Mouse (Mus musculus) frontal cortex, postnatal 14 days (tissue): ENCODE measurements around the gene Rps15a.

Experiments used
- DNase-seq, 2 experiments: peaks; one replicate each; pipeline ENCODE4 v3.0.0; 2022; ENCODE audit warnings: low spot score in 2 of 2

The Rps15a gene

DNA sequence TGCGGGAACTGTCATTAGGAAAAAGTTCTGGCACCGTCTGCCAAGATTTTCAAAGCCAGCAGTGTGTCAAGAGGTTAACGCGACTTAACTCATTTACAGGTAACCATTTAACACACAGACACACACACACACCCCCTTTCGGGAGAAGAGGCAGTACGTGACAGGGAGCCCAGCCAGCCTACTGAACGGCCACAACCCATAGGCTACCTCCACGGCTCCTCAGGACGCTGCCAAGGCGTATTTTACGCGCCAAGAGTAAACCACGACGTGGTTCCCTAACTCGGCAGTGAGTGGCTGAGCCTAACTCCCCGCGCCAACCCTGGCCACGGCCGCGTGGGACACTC, 483 bp downstream of the Rps15a start:
- no peak for DNase-seq

DNA sequence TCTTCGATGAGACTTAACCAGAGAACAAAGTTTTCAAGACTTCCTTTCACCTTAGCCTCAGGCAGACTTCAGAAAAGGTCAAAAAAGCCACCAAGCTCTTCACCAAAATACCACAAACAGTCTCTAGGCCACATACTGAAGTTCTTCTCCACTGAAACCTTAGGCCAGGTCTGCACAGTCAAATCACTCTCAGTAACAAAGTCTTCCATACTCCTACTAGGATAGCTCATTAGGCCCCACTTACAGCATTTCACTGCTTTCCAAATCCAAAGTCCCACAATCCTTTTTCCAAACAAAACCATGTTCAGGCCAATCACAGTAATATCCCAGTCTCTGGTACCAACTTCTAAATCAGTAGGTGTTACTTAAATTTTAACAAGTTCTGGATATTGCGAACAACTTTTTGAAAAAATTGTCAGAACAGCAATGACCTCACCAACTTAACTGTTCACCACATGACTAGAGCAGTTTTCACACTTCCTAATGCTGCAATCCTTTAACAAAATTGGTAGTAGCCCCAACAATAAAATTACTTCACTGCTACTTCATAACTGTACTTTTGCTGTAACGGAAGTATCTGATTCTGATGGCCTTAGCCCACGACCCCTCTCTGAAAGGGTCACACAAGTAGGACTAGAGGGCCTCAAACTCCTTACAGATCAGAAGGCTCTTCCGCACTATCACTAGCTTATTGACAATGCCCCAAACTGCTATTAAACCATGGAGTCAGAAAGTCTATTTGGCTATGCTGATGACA, 2.3 kb downstream of the Rps15a start:
- no peak for DNase-seq

DNA sequence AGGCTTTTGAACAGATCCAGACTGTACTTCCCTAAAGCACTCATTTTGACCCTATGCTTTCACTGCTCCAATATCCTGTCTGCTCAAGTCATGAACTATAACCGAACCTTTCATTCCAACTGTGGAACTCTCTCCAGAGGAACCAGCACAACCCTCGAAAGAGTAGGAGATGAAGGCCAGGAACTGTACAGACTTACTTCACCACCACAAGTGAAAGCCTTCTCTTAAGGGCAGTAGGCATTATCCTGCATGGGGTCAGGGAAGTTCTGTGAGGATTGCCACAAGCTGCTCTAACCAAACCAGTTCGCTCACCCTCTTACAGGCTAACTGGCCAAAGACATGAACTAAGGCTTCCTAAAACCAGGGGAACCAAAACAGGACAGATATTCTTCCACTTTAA, 4.9 kb downstream of the Rps15a start:
- DNase-seq: no peak

DNA sequence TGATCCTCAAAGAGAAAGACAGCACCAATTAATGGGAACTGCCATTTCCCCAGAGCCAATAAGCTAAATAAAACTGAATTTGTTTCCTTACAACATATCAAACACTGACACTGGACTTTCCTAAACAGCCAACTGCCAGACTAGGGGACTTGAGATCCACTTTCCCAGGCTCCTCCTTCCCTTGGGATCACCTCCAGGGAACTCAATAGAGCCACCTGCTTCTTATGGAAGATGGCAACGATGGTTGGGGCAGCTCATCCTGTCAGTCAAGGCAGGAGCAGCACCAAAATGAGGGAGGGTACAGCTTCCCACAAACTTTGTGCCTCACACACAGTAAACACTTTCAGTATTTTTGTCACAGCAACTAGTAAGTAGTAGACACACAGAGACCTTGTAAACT, 8.3 kb downstream of the Rps15a start:
- no peak for DNase-seq

DNA sequence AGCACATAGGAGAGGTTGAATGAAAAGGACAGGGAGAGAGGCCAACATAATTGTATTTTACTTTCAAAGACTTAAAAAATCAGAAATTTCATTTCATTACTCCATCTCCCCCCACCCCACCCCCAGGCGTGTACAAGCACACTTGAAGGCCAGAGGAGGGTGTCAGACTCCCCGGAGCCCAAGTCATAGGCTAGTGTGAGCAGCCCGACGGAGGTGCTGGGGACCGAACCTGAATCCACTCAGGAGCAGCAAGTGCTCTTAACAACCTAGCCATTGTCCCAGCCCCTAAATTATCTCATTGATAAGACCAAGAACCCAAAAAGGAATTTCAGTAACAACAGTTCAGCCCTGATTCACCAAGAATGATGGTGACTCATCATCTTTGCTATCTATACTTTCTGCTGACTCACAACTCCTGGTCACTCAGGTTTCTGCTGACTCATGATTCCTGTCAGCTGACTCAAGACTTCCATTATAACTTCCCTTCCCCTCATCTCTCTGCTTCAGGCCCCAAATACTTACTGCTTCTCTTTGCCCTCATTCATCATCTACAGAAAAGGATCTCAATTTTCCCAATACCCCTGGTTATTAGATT, 11.4 kb downstream of the Rps15a start:
- no peak for DNase-seq

DNA sequence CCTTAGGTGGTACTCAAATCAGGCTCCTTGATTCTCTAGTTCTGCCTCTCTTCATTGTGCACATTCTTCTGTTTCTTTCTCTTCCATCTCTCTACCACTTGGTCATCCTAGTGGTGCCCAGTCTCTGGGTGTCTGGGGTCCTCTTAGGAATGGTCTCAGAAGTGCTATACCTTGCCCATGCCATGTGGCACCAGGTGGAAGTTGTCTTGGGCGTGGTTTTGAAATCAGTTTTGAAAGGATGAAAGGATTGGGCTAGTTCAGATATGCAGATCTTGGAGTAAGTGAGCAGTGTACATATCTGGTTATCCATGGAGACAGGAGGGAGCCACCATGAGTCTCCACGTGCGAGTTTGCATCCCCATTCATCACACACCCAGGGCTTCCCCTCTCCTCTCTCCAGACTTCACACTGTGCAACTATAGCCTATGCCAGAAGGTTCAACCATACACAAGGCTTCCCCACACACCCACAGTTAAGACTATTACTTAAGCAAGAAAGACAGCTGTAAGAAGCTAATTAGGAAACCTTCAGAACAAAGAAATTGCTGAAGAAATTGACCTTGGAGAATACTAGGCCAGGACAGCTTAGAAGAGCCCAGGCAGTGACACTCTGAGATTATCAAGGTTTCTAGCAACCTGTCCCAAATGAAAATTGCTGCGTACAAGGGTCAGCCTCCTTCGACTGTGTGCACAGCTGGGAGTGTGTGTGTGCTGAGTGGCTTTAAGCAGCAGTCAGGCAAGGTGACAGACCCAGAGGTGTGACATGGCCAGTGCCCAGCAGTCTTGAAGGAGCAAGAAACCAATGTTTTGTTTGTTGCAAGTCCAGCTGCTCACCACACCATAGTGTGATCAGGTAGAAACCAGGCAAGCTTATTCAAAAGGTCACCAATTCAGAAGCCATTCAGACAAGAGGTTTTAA, 12.3 kb downstream of the Rps15a start:
- no peak for DNase-seq

DNA sequence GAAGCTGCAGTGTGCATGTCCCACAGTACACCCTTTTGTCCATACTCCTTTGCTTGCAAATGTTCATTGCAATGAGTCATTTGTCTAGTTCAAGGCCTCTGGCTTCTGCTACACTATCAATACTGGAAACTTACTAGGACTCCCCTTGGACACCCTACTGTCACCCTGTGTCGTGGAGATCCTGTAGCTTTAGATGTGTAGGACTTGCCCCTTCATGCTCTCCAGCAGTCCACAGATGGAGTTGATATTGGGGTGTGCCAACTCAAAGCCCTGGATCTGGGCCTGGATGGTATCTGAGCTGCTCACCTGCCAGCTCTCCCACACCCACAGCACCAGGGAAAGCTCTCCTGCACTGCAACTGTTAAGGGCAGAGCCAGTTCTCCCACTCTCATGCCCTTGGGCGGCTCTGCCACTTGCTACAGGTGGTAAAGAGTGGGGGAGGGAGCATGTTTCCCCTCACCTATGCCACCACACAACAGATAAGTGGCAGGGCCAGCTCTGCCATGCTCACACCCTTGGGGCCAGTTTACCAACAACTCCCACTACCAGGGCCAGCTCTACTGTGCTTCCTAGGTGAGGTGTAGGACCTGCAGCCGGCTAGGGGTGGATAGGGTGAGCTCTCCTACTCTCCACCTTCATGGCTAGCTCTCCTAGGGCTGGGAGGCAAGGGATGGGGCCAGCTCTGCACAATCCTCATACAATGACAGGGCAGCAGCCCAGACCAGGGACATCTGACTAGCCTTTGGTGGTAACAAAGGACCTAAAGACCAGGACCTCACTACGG, 13.1 kb downstream of the Rps15a start:
- DNase-seq: no peak

DNA sequence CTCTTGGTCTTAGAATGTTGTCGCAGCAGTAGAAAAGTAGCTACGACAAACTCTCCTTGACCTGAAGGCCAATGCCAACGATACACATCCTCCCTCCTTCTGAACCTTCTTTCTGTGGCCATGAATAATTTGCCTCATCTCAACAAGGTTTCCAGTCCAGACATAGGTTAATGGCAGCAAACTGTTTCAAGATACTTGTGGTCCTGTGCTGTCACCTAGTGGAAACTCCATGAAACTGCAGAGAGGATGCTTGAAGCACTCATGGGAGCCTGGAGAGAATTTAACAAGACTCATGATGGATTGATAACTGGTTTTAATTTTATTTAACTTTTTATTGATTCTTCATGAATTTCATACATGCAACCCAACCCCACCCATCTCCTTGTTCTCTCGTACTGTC, 13.8 kb downstream of the Rps15a start:
- peak in 1 of 2 experiments; percentile 46 for DNase-seq

DNA sequence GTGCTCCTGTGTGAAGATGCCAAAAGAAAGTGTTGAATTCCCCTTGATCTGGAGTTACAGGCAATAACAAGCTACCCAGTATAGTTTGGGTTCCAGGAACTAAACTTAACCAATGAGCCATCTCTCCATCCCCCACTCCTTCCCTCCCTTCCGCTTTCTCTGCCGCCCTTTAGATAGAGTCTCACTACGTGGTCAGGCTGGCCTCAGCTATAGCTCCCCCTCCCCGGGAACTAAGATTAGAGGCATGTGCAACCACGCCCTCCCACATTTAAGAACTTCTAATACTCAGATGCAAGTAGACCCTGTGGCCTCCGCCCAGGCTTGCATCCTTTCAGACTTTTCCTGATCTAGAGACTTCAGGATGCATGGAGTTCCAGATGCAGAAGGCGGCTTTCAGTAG, 18.4 kb downstream of the Rps15a start:
- no peak for DNase-seq

DNA sequence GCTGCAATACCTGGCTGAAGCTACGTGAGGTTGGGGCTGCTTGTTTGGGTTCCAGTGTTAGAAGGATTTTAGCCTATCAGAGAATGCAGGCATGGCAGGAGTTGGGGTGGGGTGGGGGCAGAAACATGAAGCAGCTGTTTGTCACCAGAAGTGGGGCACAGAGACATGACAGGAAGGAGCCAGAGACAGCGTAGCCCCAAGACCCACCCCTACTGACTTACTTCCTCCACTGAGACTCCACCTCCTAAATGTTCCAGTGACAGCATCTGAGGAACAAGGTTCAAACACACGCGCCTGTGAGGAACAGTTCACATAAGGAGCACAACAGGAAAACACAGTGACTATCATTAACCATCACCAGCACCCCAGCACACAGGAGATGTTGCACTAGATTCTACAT, 36.0 kb downstream of the Rps15a start:
- DNase-seq: no peak

DNA sequence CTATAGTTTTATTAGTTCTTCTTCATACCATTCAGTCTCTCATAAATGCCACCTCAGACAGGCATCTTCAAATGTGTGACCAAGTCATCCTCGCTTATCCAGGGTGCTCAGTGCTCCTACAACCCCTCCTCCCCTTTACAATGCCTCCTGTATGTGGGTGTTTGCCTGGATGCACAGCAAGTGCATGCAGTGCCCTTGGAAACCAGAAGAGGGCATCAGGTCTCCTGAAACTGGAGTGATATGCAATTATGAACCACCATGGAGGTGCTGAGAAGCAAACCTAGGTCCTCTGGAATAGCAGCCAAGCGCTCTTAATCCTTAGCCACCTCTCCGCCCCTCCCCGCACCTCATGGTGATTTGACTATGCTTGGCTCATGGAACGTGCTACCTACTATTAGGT, 36.9 kb downstream of the Rps15a start:
- DNase-seq: no peak

DNA sequence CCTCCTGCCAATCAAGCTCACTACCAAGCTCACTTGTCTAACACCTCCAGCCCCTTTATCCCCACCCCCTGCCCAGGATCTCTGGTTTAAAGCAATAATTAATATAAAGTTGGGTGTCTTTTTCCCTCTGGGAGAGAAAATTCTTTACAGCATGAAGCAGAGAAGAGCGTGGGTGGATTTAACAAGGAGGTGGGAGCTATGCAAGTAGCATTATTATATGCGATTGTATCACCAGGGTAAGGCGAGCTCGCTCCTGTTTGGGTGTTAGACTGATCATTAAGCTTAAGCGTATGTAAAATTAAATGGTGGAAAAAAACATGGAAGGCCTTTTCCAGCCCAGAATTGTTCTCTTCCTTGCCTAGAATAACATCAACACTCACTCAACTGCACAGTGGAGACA, 48.7 kb downstream of the Rps15a start:
- DNase-seq: no peak

DNA sequence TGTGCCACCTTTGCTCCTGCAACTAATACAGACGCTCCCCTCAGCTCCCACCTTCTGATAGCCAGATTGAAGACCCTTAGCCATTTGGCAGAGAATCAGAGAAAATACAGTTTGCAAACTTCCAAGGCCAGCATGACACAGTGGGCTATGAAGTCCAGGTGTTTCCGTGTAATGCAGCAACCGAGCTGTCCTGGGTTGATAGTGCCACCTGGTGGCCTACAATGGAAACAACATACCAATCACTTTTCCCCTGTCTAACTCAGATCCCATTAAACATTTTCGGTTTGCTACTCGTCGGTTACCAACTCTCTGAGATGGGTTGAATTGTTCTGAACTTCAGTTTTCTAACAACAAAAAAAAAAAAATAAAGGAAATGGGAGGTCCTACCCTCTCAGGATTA, 59.7 kb downstream of the Rps15a start:
- no peak for DNase-seq
